Mouse (Mus musculus): Measurements from ENCODE around the gene Pink1.
"Not testable (repeated sequence)": the region's sequence is repeated elsewhere in the genome, so short reads cannot be mapped to it uniquely, and the experiment has no call there.

DNA sequence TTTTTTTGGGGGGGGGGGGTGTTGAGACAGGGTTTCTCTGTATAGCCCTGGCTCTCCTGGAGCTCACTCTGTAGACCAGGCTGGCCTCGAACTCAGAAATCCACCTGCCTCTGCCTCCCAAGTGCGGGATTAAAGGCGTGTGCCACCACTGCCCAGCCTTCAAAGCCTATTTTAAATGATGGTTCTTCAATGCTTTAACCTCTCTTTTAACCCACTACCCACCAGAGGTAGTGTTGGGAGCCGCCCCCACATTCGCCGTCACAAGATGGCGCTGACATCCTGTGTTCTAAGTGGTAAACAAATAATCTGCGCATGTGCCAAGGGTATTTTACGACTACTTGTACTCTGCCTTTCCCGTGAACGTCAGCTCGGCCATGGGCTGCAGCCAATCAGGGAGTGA, 1.0 kb upstream of the Pink1 start:
- not testable (repeated sequence) for TF ChIP-seq CTCF, EP300 (IDR thresholded peaks at IDR 0.05; ENCODE audit: low read depth)

Measured in heart, postnatal 0 days (tissue).